Mouse (Mus musculus) stomach, embryonic 16.5 days (tissue): ENCODE results near the gene Eras. TPM values are rescaled to one million over a fixed set of nuclear protein-coding genes. Genes with fewer than 3 reads are reported as not detected.

ENCODE experiments used
- ATAC-seq: fragments of 200-750 bp; cut with Nextera tagmentation; 2 replicates; pipeline ENCODE4 v1.8.0; 2017; ENCODE audit warnings: moderate number of reproducible peaks, moderate TSS enrichment; ENCODE audit not compliant: insufficient read depth, low FRiP score
- H3K27ac ChIP-seq: fragments of 300-500 bp; sonication (generic); 2 replicates; pipeline ENCODE4 v1.5.1; 2014; ENCODE audit warnings: low read length
- H3K27me3 ChIP-seq: fragments of 300-500 bp; sonication (generic); 2 replicates; pipeline ENCODE4 v1.6.1; 2014; ENCODE audit warnings: low read length, control low read depth, mixed read lengths; ENCODE audit not compliant: control insufficient read depth, insufficient read depth
- H3K36me3 ChIP-seq: fragments of 300-500 bp; sonication (generic); 2 replicates; pipeline ENCODE4 v1.6.1; 2014; ENCODE audit warnings: low read length; ENCODE audit not compliant: control insufficient read depth, insufficient read depth
- H3K4me1 ChIP-seq: fragments of 300-500 bp; sonication (generic); 2 replicates; pipeline ENCODE4 v1.6.1; 2014; ENCODE audit warnings: low read length, control low read depth, mixed read lengths; ENCODE audit not compliant: control insufficient read depth, insufficient read depth
- H3K4me2 ChIP-seq: fragments of 300-500 bp; sonication (generic); 2 replicates; pipeline ENCODE4 v1.6.1; 2014; ENCODE audit warnings: low read depth, low read length, mixed read lengths
- H3K4me3 ChIP-seq: fragments of 300-500 bp; sonication (generic); replicated peaks from 2 replicates; pipeline ENCODE4 v1.5.1; 2014; ENCODE audit warnings: mild to moderate bottlenecking, low read length
- H3K9ac ChIP-seq: fragments of 300-500 bp; sonication (generic); 2 replicates; pipeline ENCODE4 v1.6.1; 2014; ENCODE audit warnings: low read length
- H3K9me3 ChIP-seq: fragments of 300-500 bp; sonication (generic); replicated peaks from 2 replicates; pipeline ENCODE4 v1.6.1; 2016; ENCODE audit warnings: low read length, control low read depth; ENCODE audit not compliant: control insufficient read depth
- WGBS: fragments of 180-500 bp; shearing (Covaris S2); extraction: QIAGEN DNeasy Blood & Tissue Kit; methylation state at CpG from one replicate; pipeline ENCODE4 v1.1.7; 2014; 5-methylcytosine and 5-hydroxymethylcytosine counted together
- polyA plus RNA-seq: library from polyadenylated mRNA; unstranded; fragments of >200 nt; fragmentation: Nextera tagmentation; extraction: Ambion mirVana; gene quantifications from 2 replicates; pipeline ENCODE4 v1.2.1, GENCODE M21; 2015

Gene Eras
- polyA plus RNA-seq, 1 experiment from 2014 or later, result not detected

DNA sequence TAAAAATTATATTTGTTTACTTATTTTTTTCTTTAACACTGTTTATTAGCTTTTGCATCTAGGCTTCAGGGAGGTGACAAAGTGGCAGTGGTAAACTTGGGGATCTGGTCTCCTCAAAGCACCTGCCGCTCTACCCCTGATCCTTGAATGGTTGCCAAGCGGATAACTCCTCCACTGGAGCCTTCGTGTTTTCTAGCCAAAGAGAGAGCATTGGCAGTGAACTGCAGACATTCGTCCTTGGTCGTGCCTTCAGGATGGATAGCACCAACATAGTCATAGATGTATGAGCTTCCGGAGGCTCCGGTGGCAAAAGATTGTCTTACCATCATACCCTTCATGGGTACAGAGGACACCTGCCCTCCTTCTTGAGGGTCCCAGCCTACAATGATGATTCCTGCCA lies 21.7 kb upstream of the Eras start:
- Histone ChIP-seq H3K27me3 (no peaks in the 10 kb centered on the region), H3K36me3 (no peaks in the 10 kb centered on the region), H3K4me1 (no peaks in the 10 kb centered on the region), H3K27ac (no peak overlapping the region), H3K9me3 (no peaks in the 10 kb centered on the region), H3K4me2 (no peak overlapping the region), H3K9ac (no peak overlapping the region), H3K4me3 (no peak overlapping the region)
- no peak for ATAC-seq
- WGBS, result 90% methylated on average over 7 of the region's 7 CpGs

GRCm38 (mm10) chrX:7947900-7948492 lies 19.6 kb upstream of the Eras start:
- Histone ChIP-seq H3K4me3 (peak overlapping the region; percentile 56), H3K9me3 (no peaks in the 10 kb centered on the region), H3K9ac (peak overlapping the region; percentile 73), H3K27me3 (no peaks in the 10 kb centered on the region), H3K4me1 (no peaks in the 10 kb centered on the region), H3K4me2 (peak overlapping the region; percentile 56), H3K36me3 (no peaks in the 10 kb centered on the region), H3K27ac (no peak overlapping the region; the same call in 1 of the 2 replicates)
- ATAC-seq, result peak; percentile 99
- WGBS, result 12% methylated on average over 38 of the region's 38 CpGs

DNA sequence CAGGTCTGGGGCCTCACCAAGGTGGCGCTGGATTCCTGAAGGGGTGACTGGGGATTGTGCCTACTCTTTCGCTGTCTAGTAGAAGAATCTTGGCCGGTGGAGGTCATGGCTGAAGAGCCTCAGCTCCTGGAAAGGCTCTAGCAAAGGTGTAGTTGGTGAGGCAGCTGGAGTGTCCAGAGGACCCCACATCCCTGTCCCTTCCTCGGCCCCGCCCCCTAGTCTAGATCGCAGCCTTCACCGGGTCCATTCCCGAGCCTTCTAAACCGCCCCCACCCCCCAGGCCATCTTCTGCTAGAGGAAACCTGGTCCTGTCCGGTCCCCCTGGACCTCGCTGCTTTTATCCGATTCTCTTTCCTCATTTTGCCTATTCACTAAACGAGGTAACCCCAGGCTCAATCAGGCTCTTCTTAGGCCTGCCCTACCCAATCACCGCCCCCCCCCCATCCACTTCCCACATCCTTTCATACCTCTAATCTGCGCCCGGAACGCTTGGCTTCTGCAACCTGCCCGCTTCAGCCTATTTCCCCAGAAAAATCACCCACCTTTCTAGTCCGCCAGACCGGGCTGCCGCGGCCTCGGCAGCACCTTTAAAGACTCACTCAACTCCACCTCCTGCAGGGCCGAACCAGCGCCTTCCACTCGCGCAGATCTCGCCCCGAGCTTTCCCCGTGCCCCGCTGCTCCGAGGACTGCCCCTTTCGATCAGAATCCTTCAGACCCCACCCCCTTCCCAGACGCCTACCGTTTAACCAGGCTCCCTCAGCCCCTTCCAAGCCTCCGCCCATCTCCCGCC lies 18.9 kb upstream of the Eras start, which contains the start of gene Hdac6:
Gene Hdac6 (minus strand): TSS at position 782 of the 792 bp plus-strand sequence.
- Histone ChIP-seq H3K27ac (no peak within 1 kb of the TSS; the same call in 1 of the 2 replicates), H3K4me3 (peak within 1 kb of the TSS; percentile 56), H3K9me3 (no peaks in the 10 kb centered on the region), H3K4me1 (no peaks in the 10 kb centered on the region), H3K4me2 (peak within 1 kb of the TSS; percentile 56), H3K36me3 (no peaks in the 10 kb centered on the region), H3K27me3 (no peaks in the 10 kb centered on the region), H3K9ac (peak within 1 kb of the TSS; percentile 73)
- 0 out of 2 replicates have a peak, but pooled peaks have one; percentile 0 for ATAC-seq
- 21% methylated on average over 32 of the region's 37 CpGs for WGBS

GRCm38 (mm10) chrX:7945618-7946017 lies 17.2 kb upstream of the Eras start:
- no peak overlapping the region for H3K27ac ChIP-seq
- H3K4me3 ChIP-seq, result no peak overlapping the region
- no peaks in the 10 kb centered on the region for H3K36me3 ChIP-seq
- 72% methylated on average over 8 of the region's 8 CpGs for WGBS
- no peak overlapping the region for H3K4me2 ChIP-seq
- H3K27me3 ChIP-seq, result no peaks in the 10 kb centered on the region
- H3K9ac ChIP-seq, result no peak overlapping the region
- no peaks in the 10 kb centered on the region for H3K4me1 ChIP-seq
- no peaks in the 10 kb centered on the region for H3K9me3 ChIP-seq
- ATAC-seq, result no peak

DNA sequence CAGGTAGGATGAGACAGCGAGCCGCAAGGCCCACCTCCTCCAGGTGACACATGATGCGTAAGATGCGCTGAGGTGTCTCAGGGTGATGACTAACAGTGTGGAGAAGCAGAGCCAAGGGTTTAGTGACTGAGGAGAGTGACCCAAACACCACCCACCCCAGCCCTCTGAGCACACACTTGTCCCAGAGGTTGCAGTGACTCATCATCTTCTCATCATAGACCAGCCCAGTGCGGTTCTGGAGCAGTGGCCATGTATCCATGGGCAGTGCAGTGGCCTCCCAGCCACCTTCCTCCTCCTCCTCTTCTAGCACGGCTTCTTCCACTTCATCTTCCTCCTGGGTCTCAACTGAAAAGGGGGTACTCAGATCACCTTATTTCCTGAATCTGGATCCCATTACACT lies 9.3 kb upstream of the Eras start:
- no peaks in the 10 kb centered on the region for H3K36me3 ChIP-seq
- no peaks in the 10 kb centered on the region for H3K27me3 ChIP-seq
- no peak overlapping the region for H3K9ac ChIP-seq
- no peak overlapping the region for H3K4me3 ChIP-seq
- no peak overlapping the region for H3K4me2 ChIP-seq
- H3K9me3 ChIP-seq, result no peaks in the 10 kb centered on the region
- no peaks in the 10 kb centered on the region for H3K4me1 ChIP-seq
- no peak for ATAC-seq
- WGBS, result 93% methylated on average over 6 of the region's 6 CpGs
- H3K27ac ChIP-seq, result no peak overlapping the region

DNA sequence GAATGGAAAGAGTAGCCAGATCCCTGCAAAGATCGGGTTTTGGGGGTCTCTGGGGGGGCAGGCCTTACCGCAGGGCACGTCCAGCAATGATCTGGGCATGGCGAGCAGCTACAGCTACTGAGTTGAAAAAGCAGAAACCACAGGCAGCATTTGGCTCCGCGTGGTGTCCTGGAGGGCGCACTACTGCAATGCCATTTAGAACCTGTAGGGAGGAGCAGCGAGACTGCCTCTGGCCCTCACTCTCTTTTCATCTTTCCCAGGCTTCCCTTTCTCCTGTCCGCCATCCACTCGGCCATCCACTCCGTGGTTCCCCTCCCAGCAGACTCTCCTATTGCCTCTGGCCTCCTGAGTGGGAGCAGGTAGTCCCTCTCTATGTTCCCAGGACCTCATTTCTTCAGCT lies 8.5 kb upstream of the Eras start:
- Histone ChIP-seq H3K4me2 (no peak overlapping the region), H3K4me3 (no peak overlapping the region), H3K27ac (no peak overlapping the region), H3K4me1 (no peaks in the 10 kb centered on the region), H3K9me3 (no peaks in the 10 kb centered on the region), H3K36me3 (no peaks in the 10 kb centered on the region), H3K27me3 (no peaks in the 10 kb centered on the region), H3K9ac (no peak overlapping the region)
- ATAC-seq, result no peak
- 44% methylated on average over 11 of the region's 11 CpGs for WGBS

DNA sequence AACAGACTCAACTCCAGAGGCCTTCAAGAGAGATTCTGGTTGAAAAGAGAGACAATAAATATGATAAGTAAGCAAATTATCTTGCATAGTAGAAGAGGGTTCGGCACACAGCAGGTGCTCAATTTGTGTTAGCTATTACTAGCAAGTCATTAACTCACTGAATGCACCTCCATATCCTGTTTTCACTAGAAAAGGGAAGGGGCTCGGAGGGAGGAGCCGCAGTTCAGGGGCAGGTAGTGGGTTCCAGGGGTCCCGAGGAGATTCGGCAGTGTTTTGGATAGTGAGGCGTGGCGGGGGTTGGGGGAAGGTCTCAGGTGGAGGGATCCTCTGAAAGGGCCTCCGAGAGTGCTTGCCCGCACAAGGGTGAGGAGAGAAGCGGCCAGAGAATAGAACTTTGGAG lies 1.3 kb downstream of the Eras start:
- Histone ChIP-seq H3K27me3 (peaks cover 37% of the 10 kb centered on the region), H3K4me3 (no peak overlapping the region), H3K36me3 (no peaks in the 10 kb centered on the region), H3K9ac (no peak overlapping the region), H3K4me1 (no peaks in the 10 kb centered on the region), H3K9me3 (no peaks in the 10 kb centered on the region; the same call in 1 of the 2 replicates), H3K27ac (no peak overlapping the region), H3K4me2 (no peak overlapping the region)
- WGBS, result 25% methylated on average over 10 of the region's 10 CpGs
- no peak for ATAC-seq

GRCm38 (mm10) chrX:7926266-7926665 lies 2.1 kb downstream of the Eras start:
- no peak for ATAC-seq
- no peak overlapping the region for H3K4me3 ChIP-seq
- no peaks in the 10 kb centered on the region for H3K4me1 ChIP-seq
- peaks cover 42% of the 10 kb centered on the region for H3K27me3 ChIP-seq
- WGBS, result 70% methylated on average over 6 of the region's 6 CpGs
- no peak overlapping the region for H3K27ac ChIP-seq
- no peaks in the 10 kb centered on the region; the same call in 1 of the 2 replicates for H3K9me3 ChIP-seq
- no peaks in the 10 kb centered on the region for H3K36me3 ChIP-seq
- no peak overlapping the region for H3K9ac ChIP-seq
- H3K4me2 ChIP-seq, result no peak overlapping the region

DNA sequence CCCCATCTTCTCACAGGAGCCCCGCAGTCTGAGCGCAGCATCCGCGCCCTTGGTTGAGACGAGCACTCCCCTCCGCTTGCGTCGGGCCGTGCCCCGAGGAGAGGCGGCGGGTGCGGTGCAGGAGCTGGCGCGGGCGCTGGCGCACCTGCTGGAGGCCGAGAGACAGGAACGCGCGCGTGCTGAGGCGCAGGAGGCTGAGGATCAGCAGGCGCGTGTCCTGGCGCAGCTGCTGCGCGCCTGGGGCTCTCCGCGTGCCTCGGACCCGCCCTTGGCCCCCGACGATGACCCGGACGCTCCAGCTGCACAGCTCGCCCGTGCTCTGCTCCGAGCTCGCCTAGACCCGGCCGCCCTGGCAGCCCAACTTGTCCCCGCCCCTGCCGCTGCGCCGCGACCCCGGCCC lies 6.4 kb downstream of the Eras start:
- peak overlapping the region; percentile 29 for H3K4me3 ChIP-seq
- H3K4me1 ChIP-seq, result no peaks in the 10 kb centered on the region
- no peak for ATAC-seq
- H3K9me3 ChIP-seq, result no peaks in the 10 kb centered on the region
- H3K27me3 ChIP-seq, result peaks cover 43% of the 10 kb centered on the region
- no peaks in the 10 kb centered on the region for H3K36me3 ChIP-seq
- no peak overlapping the region for H3K9ac ChIP-seq
- 10% methylated on average over 47 of the region's 48 CpGs for WGBS
- H3K27ac ChIP-seq, result no peak overlapping the region
- H3K4me2 ChIP-seq, result peak overlapping the region; percentile 45
